Mouse (Mus musculus) heart, adult 9 months (tissue): ENCODE data around the gene Ier5.

Source experiments
- DNase-seq, 2 experiments: peaks; one replicate each; pipeline ENCODE4 v3.0.0; 2022; ENCODE audit warnings: low spot score in 2 of 2

Gene Ier5

DNA sequence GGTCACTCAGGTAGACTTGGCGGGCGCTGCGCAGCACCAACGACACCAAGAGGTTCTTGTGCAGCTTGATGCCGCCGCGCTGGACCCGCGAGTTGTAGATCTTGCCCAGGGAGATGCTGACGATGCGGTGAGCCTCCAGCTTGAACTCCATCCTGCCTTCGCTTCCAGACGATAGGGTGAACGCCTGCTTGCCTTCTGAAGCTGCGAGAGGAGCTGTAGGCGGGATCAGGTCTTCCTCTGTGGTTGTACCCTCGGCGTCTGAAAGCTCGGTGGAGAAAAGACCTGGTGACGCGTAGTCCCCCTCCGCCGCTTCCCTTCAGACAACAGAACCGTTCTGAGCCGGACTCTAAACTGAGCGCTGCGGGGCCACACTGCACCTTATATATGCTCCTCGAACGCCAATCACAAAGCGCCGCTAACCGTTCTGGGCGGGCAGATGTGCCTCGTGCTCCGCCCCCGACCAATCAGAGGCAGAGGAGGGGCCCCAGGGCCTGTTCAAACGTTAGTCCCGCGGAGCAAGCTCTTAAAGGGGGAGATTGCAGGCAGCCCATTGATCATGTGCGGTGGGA is at the start of gene Ier5:
Gene Ier5 (minus strand): TSS at position 357 of the 569 bp plus-strand sequence.
- DNase-seq = peak; percentile 97 to 99

- no peak for DNase-seq
Observed at GRCm38 (mm10) chr1:155147228-155147627, 47.8 kb upstream of the Ier5 start.

DNA sequence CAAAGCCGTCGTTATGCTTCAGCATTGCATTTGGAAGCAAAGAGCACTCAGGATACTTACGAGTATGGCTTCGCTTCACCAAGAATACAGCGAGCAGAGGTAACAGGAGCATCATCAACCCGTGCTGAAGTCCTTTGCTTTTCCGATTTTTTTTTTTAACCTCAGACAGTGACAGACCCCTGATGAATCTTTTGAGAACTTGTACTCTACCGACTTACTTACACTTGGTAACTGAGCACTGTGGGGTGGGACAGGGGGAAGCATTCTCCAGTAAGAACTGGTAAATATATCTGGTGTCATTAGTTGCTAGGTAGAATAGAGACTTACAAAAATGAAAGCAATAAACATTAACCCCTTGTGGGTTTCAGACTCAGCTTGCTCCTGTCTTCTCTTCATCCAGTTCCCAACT is 47.1 kb upstream of the Ier5 start, which contains the start of gene Mr1:
Gene Mr1 (minus strand): TSS at position 243 of the 409 bp plus-strand sequence.
- peak; percentile 64 to 73 for DNase-seq

DNA sequence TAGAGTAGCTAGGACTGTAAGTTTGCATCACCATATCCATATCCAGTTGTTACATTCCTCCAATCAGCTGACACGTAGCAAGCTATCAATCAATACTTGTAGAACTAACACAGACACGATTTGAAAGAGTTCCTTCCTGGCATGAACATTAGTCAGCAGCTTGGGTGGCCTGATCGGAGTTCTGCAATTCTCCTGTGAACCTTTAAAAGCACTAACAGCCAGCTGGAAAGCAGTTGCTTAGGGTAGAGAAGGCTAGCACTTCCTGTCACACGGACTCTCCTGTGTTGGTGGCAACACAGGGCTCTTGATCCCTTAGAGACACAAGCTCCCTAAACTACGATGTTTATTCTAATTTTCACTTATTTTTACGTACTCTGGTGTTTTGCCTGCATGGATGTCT is 46.2 kb upstream of the Ier5 start:
- DNase-seq = peak; percentile 29 to 45

DNA sequence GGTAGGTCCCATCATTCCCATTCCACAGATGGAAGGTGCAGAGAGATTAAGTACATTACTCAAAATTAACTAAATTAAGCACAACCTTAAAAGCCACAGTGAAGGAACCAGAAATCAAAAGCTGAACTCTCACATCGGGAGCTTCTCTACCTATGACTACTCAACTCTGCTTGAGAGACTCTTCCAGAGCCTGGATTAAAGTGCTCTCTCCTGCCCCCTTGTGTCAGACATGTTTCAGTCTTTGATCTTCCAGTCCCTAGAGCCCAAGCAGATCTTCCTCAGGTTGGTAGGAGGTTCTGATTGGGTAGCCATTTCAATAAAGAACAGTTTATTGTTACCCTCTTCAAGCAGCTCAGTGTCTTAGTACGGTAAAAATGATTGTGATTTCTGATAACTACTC is 40.6 kb upstream of the Ier5 start:
- peak in 1 of 2 experiments; percentile 76 for DNase-seq

DNA sequence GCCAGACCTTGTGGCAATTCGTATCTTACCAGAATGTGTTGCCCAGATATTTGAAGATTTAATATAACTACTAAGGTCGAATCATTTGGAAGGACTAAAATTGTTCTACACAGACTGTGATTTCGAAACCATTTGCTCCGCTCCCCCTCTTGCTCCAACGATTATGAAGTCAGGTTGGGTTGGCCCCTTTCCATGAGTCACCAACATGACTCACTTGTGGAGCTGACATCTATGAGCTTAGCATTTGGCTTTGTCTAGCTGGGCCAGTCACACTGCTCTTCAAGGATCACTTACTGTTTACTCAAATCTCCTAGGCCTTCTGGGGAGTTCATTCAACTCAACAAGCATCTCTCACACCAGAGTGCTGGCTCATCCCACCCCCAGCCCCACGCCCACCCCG is 39.4 kb upstream of the Ier5 start:
- peak; percentile 71 to 76 for DNase-seq

DNA sequence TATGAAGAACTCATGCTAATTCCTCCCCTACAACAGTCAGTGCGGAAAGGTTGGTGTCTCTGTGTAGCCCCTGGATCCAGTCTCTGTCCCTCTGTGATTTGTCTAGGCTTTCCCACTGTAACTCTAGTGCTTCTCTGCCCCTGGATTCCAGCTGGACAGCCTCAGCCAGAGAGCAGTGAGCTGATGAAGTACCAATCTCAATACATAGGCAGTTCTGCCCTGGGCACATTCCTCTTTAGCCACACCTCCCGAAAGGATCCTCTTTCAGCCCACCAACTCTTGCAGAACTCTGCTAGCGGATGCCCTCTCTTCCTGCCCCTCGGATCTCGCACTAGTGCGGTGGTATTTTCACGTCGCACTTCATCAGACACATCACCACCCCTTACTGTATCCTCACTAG is 35.4 kb upstream of the Ier5 start:
- no peak for DNase-seq

DNA sequence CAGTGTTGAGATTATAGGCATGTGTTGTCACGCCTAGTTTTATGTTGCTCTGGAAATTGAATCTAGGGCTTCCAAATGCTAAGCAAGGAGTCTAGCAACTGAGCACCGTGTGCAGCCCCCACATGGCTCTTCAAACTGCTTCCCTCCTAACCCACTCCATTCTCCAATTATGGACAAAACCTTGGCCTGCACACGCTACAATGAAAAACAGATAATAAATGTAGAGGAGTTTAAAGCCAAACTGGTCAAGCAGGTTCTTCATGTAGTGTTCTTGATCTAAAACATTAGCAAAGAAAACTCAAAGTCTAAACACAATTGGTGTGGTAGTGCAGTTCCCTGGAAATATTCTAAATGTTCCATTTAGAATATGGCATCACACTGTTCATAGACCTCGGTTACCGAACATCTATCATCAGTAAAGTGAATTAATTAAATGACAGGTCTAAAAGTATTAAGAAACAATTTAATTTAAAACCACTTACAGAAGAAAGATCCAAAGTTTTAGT is 28.0 kb upstream of the Ier5 start:
- no peak for DNase-seq

GRCm38 (mm10) chr1:155126716-155127115 is 27.3 kb upstream of the Ier5 start:
- DNase-seq = no peak

DNA sequence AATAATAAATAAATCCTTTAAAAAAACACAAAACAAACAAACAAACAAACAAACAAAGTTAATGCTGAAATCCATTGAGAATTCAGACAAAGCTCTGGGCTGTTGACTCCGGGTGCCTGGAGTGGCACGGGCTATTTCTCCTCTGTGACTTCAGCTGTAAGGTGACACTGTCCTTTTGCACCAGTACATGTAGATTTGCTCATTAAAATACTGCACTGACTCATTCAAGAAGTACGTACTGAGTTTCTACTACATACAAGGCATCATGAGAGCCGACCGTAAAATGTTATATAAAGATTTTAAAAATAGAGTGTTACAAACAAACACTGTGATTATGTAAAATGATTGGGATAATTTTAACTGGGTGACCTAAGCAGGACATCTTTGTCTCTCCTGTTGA is 25.0 kb upstream of the Ier5 start:
- DNase-seq = no peak

DNA sequence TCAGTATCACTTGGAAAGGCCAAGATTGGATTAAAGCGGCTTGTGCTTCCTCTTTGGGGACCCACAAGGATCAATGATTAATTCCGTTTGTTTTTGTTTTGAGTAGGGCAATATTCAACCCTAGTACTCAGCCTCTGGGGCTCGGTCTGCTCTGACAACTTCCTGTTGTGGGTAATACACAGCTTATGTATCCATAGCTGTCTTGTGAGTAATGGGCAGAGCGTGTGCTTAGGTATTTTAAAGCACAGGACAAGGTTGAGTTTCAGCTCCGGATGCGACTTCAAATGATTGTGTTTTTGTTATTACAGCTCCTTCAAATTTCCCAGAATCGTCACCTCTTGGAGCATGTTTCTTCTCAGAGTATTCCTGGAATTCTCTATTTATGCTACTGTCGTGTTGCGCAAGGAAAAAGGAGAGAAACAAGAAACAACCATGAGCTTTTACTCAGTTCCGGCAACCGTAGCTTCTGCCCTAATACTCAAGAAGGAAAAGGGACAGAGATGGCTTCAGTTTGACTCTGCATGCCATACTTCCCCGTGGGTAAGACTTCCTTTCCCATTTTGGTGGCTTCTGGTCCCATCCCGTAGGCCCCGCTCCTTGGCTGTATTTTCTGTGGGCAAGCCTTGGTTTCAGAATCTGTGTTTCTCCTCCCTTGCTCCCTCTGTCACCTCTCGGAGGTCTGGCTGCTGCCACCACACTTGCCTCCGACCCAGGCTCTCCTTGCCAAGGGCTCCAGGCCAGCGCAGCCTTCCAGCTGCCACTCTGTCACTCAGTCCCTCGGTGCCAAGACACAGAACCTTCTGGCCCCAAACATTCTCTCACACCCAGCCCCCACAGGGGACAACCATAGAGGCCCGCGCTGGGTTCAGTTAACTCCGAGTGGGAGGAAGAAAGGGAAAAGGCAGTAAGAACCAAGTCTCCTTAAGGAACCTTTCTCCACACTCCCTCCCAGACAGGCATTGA is 22.8 kb upstream of the Ier5 start:
- DNase-seq = peak; percentile 80 to 86

DNA sequence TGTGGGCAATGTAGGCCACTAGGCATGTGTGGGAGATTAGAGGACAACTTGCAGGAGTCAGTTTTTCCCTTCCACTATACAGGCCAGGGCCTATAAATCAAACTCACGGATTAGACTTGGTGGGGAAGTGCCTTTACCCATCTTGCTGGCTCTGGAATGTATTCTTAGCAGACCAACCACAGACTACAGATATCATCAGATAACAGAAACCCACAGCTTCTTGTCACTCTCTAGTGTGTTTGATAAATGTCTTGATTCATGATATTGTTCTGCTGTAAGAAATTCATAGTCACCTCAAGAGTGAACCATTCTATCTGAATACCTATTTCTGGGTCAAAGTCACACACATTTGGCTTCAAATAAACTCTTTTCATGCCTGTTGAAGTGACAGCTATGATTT is 20.3 kb upstream of the Ier5 start:
- no peak for DNase-seq

- DNase-seq = no peak
Observed at GRCm38 (mm10) chr1:155113946-155114345, 14.5 kb upstream of the Ier5 start.

DNA sequence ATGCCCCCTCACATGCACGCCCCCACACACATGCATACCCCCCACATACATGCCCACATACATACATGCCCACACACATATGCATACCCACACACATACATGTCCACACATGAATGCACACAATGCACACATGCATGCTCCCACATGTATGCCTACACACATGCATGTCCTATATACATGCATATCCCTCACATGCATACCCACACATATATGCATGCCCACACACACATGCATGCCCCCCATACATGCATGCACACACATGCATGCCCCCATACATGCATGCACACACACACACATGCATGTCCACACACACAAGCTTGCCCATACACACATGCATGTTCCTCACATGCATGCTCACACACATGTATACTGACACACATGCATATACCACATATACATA is 13.4 kb upstream of the Ier5 start:
- DNase-seq = no peak

- no peak for DNase-seq
Observed at GRCm38 (mm10) chr1:155112118-155112517, 12.7 kb upstream of the Ier5 start.

DNA sequence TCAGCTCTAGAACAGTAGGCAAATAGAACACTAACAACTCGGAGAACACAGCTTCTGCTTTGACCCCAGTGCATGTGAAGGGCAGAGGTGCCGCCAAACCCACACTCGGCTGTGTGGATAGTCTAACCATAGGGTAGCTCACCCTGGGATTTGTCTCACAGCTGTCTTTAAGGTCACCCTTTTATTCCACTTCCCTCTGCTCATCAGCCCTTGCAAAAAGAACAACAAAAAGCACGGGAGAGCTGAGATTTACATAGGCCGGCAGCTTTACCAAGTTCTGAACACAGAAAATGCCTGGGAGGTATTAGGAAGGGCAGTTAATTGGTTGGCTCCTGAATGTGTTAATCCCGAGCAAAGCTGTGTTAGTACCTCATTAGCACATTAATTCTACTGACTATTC is 12.1 kb upstream of the Ier5 start:
- no peak for DNase-seq

- peak in 1 of 2 experiments; percentile 46 for DNase-seq
Observed at GRCm38 (mm10) chr1:155109387-155110350, 10.2 kb upstream of the Ier5 start.

- DNase-seq = peak in 1 of 2 experiments; percentile 44
Observed at GRCm38 (mm10) chr1:155108412-155108811, 9.0 kb upstream of the Ier5 start.

DNA sequence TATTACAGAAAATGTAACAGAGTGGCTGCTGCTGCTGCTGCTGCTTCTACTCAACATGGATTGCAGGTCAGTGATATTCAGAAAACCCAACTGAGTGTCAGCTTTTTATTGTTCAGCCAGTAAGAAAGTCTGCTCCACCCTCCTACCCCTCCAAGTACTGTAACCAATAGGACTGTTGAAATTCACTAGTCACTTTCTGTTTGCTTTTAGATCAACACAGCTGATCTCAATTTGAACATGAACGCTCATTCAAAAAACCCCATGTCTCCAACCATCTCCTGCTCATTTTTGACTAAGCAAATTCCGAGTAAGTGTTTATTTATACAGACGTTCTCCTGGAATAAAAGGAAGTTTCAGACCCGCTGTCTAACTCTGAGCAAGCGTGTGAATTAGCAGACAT is 8.4 kb upstream of the Ier5 start:
- no peak for DNase-seq

DNA sequence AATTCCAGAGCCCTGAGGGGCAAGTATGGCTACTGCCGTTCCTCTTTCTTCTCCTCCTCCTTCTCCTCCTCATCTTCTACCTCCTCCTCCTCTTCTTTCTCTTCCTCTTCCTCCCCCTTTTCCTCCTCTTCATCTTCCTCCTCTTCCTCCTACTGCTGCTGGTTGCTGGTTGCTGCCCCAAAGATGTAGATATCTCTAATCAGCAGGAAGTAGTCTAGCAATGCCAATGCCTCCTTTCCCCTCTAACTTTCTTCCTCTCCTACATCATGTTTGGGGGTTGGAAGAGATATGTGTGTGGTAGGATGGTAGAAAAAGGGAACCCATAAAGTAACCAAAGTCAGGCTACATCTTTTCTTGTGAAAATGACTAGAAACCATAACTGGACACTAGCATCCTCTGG is 6.9 kb upstream of the Ier5 start:
- no peak for DNase-seq

- DNase-seq = peak in 1 of 2 experiments; percentile 45
Observed at GRCm38 (mm10) chr1:155103991-155104390, 4.6 kb upstream of the Ier5 start.

GRCm38 (mm10) chr1:155102631-155103030 is 3.2 kb upstream of the Ier5 start:
- no peak for DNase-seq
